Mouse (Mus musculus) small intestine, adult 2 months (tissue): ENCODE data around the gene Pemt. TPM values are rescaled to one million over a fixed set of nuclear protein-coding genes. Genes with fewer than 3 reads are reported as not detected.

Source experiments
- H3K27ac ChIP-seq: fragments of 200-500 bp; 2 replicates; pipeline ENCODE4 v1.5.1; 2012; ENCODE audit warnings: low read depth, low read length, control low read depth, inconsistent platforms; ENCODE audit not compliant: insufficient read depth
- H3K27me3 ChIP-seq: fragments of 200-500 bp; 2 replicates; pipeline ENCODE4 v1.6.1; 2012; ENCODE audit warnings: mild to moderate bottlenecking, moderate library complexity, low read length, inconsistent platforms; ENCODE audit not compliant: control insufficient read depth, insufficient read depth
- H3K36me3 ChIP-seq: fragments of 200-500 bp; 2 replicates; pipeline ENCODE4 v1.6.1; 2012; ENCODE audit warnings: mild to moderate bottlenecking, low read length, control low read depth, inconsistent platforms; ENCODE audit not compliant: control insufficient read depth, insufficient read depth
- H3K4me1 ChIP-seq: fragments of 200-500 bp; 2 replicates; pipeline ENCODE4 v1.6.1; 2012; ENCODE audit warnings: low read length, inconsistent platforms, mixed read lengths; ENCODE audit not compliant: control insufficient read depth, insufficient read depth, insufficient read length
- H3K4me3 ChIP-seq: fragments of 200-500 bp; 2 replicates; pipeline ENCODE4 v1.5.1; 2012; ENCODE audit warnings: low read depth, mild to moderate bottlenecking, control low read depth, inconsistent platforms, low read length, moderate library complexity
- CTCF ChIP-seq: fragments of 200-500 bp; IDR thresholded peaks from 2 replicates; pipeline ENCODE4 v1.5.1; 2012; ENCODE audit warnings: low read depth, mild to moderate bottlenecking, control low read depth, inconsistent platforms, low read length, moderate library complexity, mixed read lengths; ENCODE audit not compliant: insufficient replicate concordance, insufficient read length; ENCODE audit errors: extremely low read depth
- POLR2A ChIP-seq: fragments of 200-500 bp; IDR thresholded peaks from 2 replicates; pipeline ENCODE4 v1.6.1; 2012; ENCODE audit warnings: low read depth, mild to moderate bottlenecking, control low read depth, inconsistent platforms, low read length, moderate library complexity
- WGBS: fragments of 180-500 bp; shearing (Covaris S2); methylation state at CpG from one replicate; pipeline ENCODE4 v1.1.7; 2018; 5-methylcytosine and 5-hydroxymethylcytosine counted together
- polyA plus RNA-seq: library from polyadenylated mRNA; depleted of rRNA; stranded (reverse); fragments of >200 nt; gene quantifications from 2 replicates; pipeline ENCODE4 v1.2.3, GENCODE M21; 2012

Pemt gene
- polyA plus RNA-seq, 1 experiment = 3.6 TPM

GRCm38 (mm10) chr11:60001231-60001980 is 44.9 kb downstream of the Pemt start:
- 50% methylated on average over 5 of the region's 5 CpGs for WGBS
- H3K27me3 ChIP-seq = no peaks in the 10 kb centered on the region
- no peak for TF ChIP-seq CTCF
- no peak for TF ChIP-seq POLR2A
- H3K36me3 ChIP-seq = no peaks in the 10 kb centered on the region
- peaks cover 6% of the 10 kb centered on the region; the same call in 1 of the 2 replicates for H3K4me1 ChIP-seq
- H3K4me3 ChIP-seq = no peak overlapping the region
- H3K27ac ChIP-seq = no peak overlapping the region

GRCm38 (mm10) chr11:59994318-59994717 is 52.0 kb downstream of the Pemt start:
- no peaks in the 10 kb centered on the region for H3K27me3 ChIP-seq
- 22% methylated on average over 9 of the region's 9 CpGs for WGBS
- TF ChIP-seq POLR2A (no peak), CTCF (no peak)
- H3K4me1 ChIP-seq = no peaks in the 10 kb centered on the region
- H3K27ac ChIP-seq = no peak overlapping the region
- H3K4me3 ChIP-seq = no peak overlapping the region
- H3K36me3 ChIP-seq = no peaks in the 10 kb centered on the region

- H3K4me3 ChIP-seq = no peak overlapping the region
- no peaks in the 10 kb centered on the region for H3K4me1 ChIP-seq
- 66% methylated on average over 8 of the region's 8 CpGs for WGBS
- no peak overlapping the region for H3K27ac ChIP-seq
- TF ChIP-seq POLR2A = no peak
- no peak for TF ChIP-seq CTCF
- H3K36me3 ChIP-seq = no peaks in the 10 kb centered on the region
- H3K27me3 ChIP-seq = no peaks in the 10 kb centered on the region
Observed at GRCm38 (mm10) chr11:59991365-59991764, 54.9 kb downstream of the Pemt start.

- no peak overlapping the region for H3K4me3 ChIP-seq
Observed at GRCm38 (mm10) chr11:59989406-59989805, 56.9 kb downstream of the Pemt start.

GRCm38 (mm10) chr11:59977831-59978230 is 68.5 kb downstream of the Pemt start:
- Histone ChIP-seq H3K4me1 (no peaks in the 10 kb centered on the region), H3K27me3 (no peaks in the 10 kb centered on the region), H3K4me3 (no peak overlapping the region), H3K36me3 (no peaks in the 10 kb centered on the region), H3K27ac (no peak overlapping the region)
- TF ChIP-seq POLR2A (no peak), CTCF (no peak)
- 84% methylated on average over 5 of the region's 5 CpGs for WGBS

More at GRCm38 (mm10) chr11:59989406-59989805, 56.9 kb downstream of the Pemt start:
- TF ChIP-seq CTCF (no peak), POLR2A (no peak)
- Histone ChIP-seq H3K27me3 (no peaks in the 10 kb centered on the region), H3K4me1 (no peaks in the 10 kb centered on the region), H3K36me3 (no peaks in the 10 kb centered on the region), H3K27ac (no peak overlapping the region)
- 87% methylated on average over 1 of the region's 1 CpGs for WGBS

- H3K36me3 ChIP-seq = no peaks in the 10 kb centered on the region
- H3K27me3 ChIP-seq = no peaks in the 10 kb centered on the region
- 80% methylated on average over 10 of the region's 10 CpGs for WGBS
- no peak for TF ChIP-seq POLR2A
- H3K4me1 ChIP-seq = no peaks in the 10 kb centered on the region
- no peak overlapping the region for H3K4me3 ChIP-seq
- H3K27ac ChIP-seq = no peak overlapping the region
Observed at GRCm38 (mm10) chr11:59975241-59975640, 71.0 kb downstream of the Pemt start.

- H3K36me3 ChIP-seq = no peaks in the 10 kb centered on the region
- TF ChIP-seq CTCF (no peak), POLR2A (no peak)
- WGBS = 92% methylated on average over 5 of the region's 5 CpGs
Observed at GRCm38 (mm10) chr11:59973389-59973788, 72.9 kb downstream of the Pemt start.

GRCm38 (mm10) chr11:59971691-59972090 is 74.6 kb downstream of the Pemt start:
- no peaks in the 10 kb centered on the region for H3K36me3 ChIP-seq
- no peak for TF ChIP-seq POLR2A
- TF ChIP-seq CTCF = no peak
- no peaks in the 10 kb centered on the region for H3K4me1 ChIP-seq
- H3K4me3 ChIP-seq = no peak overlapping the region
- 85% methylated on average over 2 of the region's 2 CpGs for WGBS
- H3K27ac ChIP-seq = no peak overlapping the region
- H3K27me3 ChIP-seq = no peaks in the 10 kb centered on the region

More at GRCm38 (mm10) chr11:59973389-59973788, 72.9 kb downstream of the Pemt start:
- Histone ChIP-seq H3K4me3 (no peak overlapping the region), H3K27me3 (no peaks in the 10 kb centered on the region), H3K27ac (no peak overlapping the region), H3K4me1 (no peaks in the 10 kb centered on the region)
